Mouse (Mus musculus) heart, embryonic 11.5 days (tissue): ENCODE data around the gene Insc. TPM values are rescaled to one million over a fixed set of nuclear protein-coding genes. Genes with fewer than 3 reads are reported as not detected.
"Not testable (repeated sequence)": the region's sequence is repeated elsewhere in the genome, so short reads cannot be mapped to it uniquely, and the experiment has no call there.

Experiments used
- ATAC-seq: fragments of 200-750 bp; cut with Nextera tagmentation; replicated peaks from 2 replicates; pipeline ENCODE4 v1.8.0; 2017; ENCODE audit warnings: moderate library complexity; ENCODE audit not compliant: insufficient number of reproducible peaks, low FRiP score, low TSS enrichment
- H3K27ac ChIP-seq: fragments of 300-500 bp; sonication (generic); 2 replicates; pipeline ENCODE4 v1.5.1; 2014; ENCODE audit warnings: mild to moderate bottlenecking, low read depth, low read length
- H3K27me3 ChIP-seq: fragments of 300-500 bp; sonication (generic); 2 replicates; pipeline ENCODE4 v1.6.1; 2014; ENCODE audit warnings: mild to moderate bottlenecking, low read length, mixed read lengths; ENCODE audit not compliant: control insufficient read depth, insufficient read depth
- H3K36me3 ChIP-seq: fragments of 300-500 bp; sonication (generic); 2 replicates; pipeline ENCODE4 v1.6.1; 2014; ENCODE audit warnings: mild to moderate bottlenecking, low read length, moderate library complexity, mixed read lengths; ENCODE audit not compliant: control insufficient read depth, insufficient read depth
- H3K4me1 ChIP-seq: fragments of 300-500 bp; sonication (generic); 2 replicates; pipeline ENCODE4 v1.6.1; 2014; ENCODE audit warnings: low read length; ENCODE audit not compliant: control insufficient read depth, insufficient read depth
- H3K4me2 ChIP-seq: fragments of 300-500 bp; sonication (generic); 2 replicates; pipeline ENCODE4 v1.6.1; 2014; ENCODE audit warnings: mild to moderate bottlenecking, moderate library complexity
- H3K4me3 ChIP-seq: fragments of 300-500 bp; sonication (generic); 2 replicates; pipeline ENCODE4 v1.5.1; 2014; ENCODE audit warnings: low read depth, low read length
- H3K9ac ChIP-seq: fragments of 300-500 bp; sonication (generic); 2 replicates; pipeline ENCODE4 v1.6.1; 2014; ENCODE audit warnings: mild to moderate bottlenecking, low read depth, low read length, moderate library complexity
- H3K9me3 ChIP-seq: fragments of 300-500 bp; sonication (generic); replicated peaks from 2 replicates; pipeline ENCODE4 v1.6.1; 2016; ENCODE audit warnings: low read length; ENCODE audit not compliant: control insufficient read depth
- WGBS: fragments of 180-500 bp; shearing (Covaris S2); extraction: QIAGEN DNeasy Blood & Tissue Kit; methylation state at CpG from one replicate; pipeline ENCODE4 v1.1.7; 2014; ENCODE audit not compliant: insufficient replicate concordance; 5-methylcytosine and 5-hydroxymethylcytosine counted together
- polyA plus RNA-seq: library from polyadenylated mRNA; unstranded; fragments of >200 nt; fragmentation: Nextera tagmentation; extraction: Ambion mirVana; gene quantifications from 2 replicates; pipeline ENCODE4 v1.2.1, GENCODE M21; 2014

Gene Insc
- polyA plus RNA-seq, 1 experiment from 2014 or later, result 1.1 TPM

DNA sequence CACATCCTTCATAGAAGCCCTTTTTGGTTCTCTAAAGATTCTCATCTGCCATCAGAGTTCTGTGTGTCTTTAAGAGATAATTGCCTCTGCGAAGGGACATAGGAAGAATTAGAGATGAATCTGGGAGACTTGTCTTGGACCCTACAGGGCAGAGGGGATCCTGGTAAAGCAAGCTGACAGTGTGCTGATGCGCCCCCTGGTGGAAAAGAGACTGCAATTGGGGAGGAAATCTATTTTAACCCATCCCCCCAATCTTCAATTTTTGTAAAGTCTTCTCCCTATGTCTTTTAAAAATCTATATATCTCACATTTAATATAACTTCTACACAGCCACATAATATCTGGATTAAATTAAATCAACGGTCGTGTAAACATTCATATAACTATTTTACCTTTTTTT lies 13.8 kb upstream of the Insc start:
- 63% methylated on average over 4 of the region's 4 CpGs for WGBS

GRCm38 (mm10) chr7:114731175-114731574 lies 12.3 kb upstream of the Insc start:
- Histone ChIP-seq H3K4me3 (no peak overlapping the region), H3K4me2 (no peak overlapping the region), H3K9ac (no peak overlapping the region), H3K4me1 (no peaks in the 10 kb centered on the region), H3K36me3 (no peaks in the 10 kb centered on the region), H3K9me3 (no peaks in the 10 kb centered on the region), H3K27me3 (no peaks in the 10 kb centered on the region), H3K27ac (no peak overlapping the region)
- WGBS, result 74% methylated on average over 6 of the region's 6 CpGs
- no peak for ATAC-seq

More for the DNA sequence above, 13.8 kb upstream of the Insc start:
- not testable (repeated sequence) for H3K4me3 ChIP-seq, ATAC-seq, H3K4me1 ChIP-seq, H3K36me3 ChIP-seq, H3K27me3 ChIP-seq, H3K27ac ChIP-seq, H3K4me2 ChIP-seq, H3K9ac ChIP-seq, H3K9me3 ChIP-seq

- not testable (repeated sequence) for H3K9me3 ChIP-seq, H3K36me3 ChIP-seq, H3K4me2 ChIP-seq, H3K27me3 ChIP-seq, ATAC-seq, H3K27ac ChIP-seq, H3K4me3 ChIP-seq, H3K9ac ChIP-seq, H3K4me1 ChIP-seq
- WGBS, result 34% methylated on average over 4 of the region's 4 CpGs
These were observed 11.8 kb upstream of the Insc start for GRCm38 (mm10) chr7:114731700-114732099.

DNA sequence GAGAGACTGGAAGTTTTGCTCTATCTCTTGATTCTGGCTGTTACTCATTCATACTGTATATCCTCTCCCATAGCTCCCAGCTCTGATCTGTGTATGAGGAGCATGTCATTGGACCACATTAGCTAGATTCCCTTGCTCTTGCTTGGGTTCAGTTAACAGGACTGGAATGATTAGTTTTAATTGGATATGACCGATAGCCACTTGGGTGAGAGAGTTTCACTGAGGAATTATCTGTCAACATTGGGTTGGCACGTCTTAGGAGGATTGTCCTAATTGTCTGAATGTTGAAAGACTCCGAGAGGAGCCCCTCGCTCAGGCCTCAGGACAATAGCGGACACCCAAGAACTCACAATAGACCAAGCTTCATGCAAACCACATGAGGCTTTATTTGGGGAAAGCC lies 7.2 kb upstream of the Insc start:
- no peak overlapping the region for H3K9ac ChIP-seq
- no peaks in the 10 kb centered on the region for H3K4me1 ChIP-seq
- no peak overlapping the region for H3K4me3 ChIP-seq
- no peaks in the 10 kb centered on the region for H3K36me3 ChIP-seq
- H3K9me3 ChIP-seq, result no peaks in the 10 kb centered on the region
- no peaks in the 10 kb centered on the region for H3K27me3 ChIP-seq
- H3K27ac ChIP-seq, result no peak overlapping the region
- 77% methylated on average over 5 of the region's 5 CpGs for WGBS
- ATAC-seq, result no peak
- no peak overlapping the region for H3K4me2 ChIP-seq

DNA sequence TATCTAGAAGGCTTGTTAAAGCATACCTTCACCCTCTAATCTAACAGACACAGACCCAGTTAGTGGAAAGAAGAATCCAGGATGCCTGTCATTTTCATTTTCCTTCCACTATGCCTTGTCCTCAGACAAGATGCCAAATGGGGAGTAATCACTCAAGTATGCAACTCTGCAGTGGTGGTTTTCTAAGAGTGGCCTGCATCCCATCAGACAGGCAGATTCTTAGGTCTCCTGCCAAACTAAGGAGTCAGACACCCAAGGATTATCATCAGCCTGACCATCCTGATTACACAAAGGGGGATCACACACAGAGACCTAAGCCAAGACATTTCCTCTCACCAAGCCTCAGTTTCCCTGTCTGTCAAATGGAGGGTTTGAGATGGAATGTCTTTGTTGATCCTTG lies 5.3 kb upstream of the Insc start:
- H3K27ac ChIP-seq, result no peak overlapping the region
- H3K4me1 ChIP-seq, result no peaks in the 10 kb centered on the region
- no peak overlapping the region for H3K4me3 ChIP-seq
- no peak overlapping the region for H3K4me2 ChIP-seq
- no peak overlapping the region for H3K9ac ChIP-seq
- no peaks in the 10 kb centered on the region for H3K36me3 ChIP-seq
- no peak for ATAC-seq
- no peaks in the 10 kb centered on the region for H3K27me3 ChIP-seq
- no peaks in the 10 kb centered on the region for H3K9me3 ChIP-seq

DNA sequence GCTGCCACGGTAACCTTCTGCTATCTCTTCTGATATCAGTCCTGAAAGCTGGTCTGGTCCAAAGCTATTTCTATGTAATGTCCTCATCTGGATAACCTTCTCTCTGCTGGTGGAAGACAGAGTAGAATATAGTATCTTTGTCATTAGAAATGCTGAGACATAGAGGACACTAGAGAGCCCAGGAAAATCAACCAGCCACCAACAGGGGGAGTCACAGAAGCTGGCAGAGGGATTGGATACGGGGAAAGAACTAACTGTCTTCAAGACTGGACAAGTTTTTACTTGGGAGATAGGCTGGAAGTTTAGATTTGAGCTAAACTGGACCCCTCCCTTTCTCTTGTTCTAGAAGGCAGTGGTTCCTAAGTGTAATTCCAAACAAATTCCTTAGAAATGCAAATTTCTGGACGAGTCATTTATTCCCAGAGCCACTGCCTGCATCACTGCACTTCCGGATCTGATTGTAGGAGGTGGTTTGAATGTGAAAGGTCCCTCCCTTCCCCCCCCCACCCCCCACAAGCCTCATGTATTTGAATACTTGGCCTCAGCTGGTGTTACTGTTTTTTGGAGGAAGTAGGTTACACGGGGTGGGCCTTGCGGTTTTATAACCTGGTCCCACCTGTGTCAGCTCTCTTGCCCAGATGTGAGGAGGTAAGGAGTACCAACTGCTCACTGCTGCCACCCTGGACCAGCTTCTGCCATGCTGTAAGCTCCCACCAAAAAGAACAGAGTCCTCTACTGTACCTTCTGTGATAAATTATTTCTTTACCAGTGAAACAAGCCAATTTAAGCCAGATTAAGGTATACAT lies 2.9 kb upstream of the Insc start:
- Histone ChIP-seq H3K4me2 (no peak overlapping the region), H3K36me3 (no peaks in the 10 kb centered on the region), H3K9me3 (no peaks in the 10 kb centered on the region), H3K4me3 (no peak overlapping the region), H3K4me1 (0 out of 2 replicates have a peak, but pooled peaks cover 2% of the 10 kb centered on the region), H3K27me3 (0 out of 2 replicates have a peak, but pooled peaks cover 3% of the 10 kb centered on the region), H3K9ac (no peak overlapping the region), H3K27ac (no peak overlapping the region)
- ATAC-seq, result no peak
- 49% methylated on average over 6 of the region's 6 CpGs for WGBS

GRCm38 (mm10) chr7:114744639-114745245 lies 1.2 kb downstream of the Insc start:
- H3K27ac ChIP-seq, result no peak overlapping the region
- H3K36me3 ChIP-seq, result no peaks in the 10 kb centered on the region
- H3K9ac ChIP-seq, result no peak overlapping the region
- peaks cover 10% of the 10 kb centered on the region for H3K27me3 ChIP-seq
- H3K9me3 ChIP-seq, result no peaks in the 10 kb centered on the region
- WGBS, result 47% methylated on average over 3 of the region's 3 CpGs
- ATAC-seq, result no peak
- H3K4me3 ChIP-seq, result no peak overlapping the region
- 0 out of 2 replicates have a peak, but pooled peaks cover 2% of the 10 kb centered on the region for H3K4me1 ChIP-seq
- H3K4me2 ChIP-seq, result peak overlapping the region; percentile 88; the same call in 1 of the 2 replicates

DNA sequence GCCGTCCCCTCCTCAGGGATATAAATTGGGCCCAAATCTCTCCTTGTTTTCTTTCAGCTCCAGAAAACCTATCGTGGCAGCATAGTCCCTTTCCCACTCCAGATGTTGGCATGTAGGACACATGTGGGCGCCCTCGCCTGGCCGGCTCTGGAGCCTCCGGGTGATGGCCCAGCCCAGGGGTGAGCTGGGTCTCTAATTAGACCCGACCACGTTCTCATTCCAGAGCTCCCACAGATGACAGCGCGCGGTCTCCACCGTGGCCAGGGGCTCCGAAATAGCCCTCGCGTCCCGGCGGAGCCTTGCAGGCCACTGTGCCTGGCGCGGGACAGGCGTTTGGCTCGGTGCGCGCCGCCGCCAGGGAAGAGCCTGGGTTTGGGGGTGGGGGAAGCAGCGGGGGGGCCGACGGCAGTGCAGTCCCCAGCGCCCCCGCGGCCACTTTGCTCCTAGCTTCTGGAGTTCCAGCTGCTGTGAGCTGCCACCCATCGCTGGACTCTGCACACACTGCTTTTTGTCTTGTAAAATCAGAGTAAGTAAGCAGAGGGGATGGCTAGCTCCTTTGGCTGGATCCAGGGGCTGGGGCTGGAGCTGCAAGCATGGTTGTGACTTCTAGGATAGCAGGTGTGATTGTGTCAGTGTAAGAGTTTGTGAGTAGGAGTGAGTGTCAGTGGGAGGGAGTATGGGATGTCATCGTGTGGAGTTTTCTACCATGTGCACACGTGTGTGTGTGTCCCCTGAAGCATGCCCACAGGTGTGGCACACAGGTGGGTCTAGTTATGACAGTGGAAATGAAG lies 2.2 kb downstream of the Insc start:
- WGBS, result 4% methylated on average over 31 of the region's 34 CpGs
- H3K4me3 ChIP-seq, result peak overlapping the region; percentile 47
- 0 out of 2 replicates have a peak overlapping the region, but pooled peaks have one; percentile 40 for H3K9ac ChIP-seq
- 0 out of 2 replicates have a peak, but pooled peaks have one; percentile 22 for ATAC-seq
- no peaks in the 10 kb centered on the region for H3K36me3 ChIP-seq
- H3K27ac ChIP-seq, result no peak overlapping the region
- H3K4me1 ChIP-seq, result 0 out of 2 replicates have a peak, but pooled peaks cover 2% of the 10 kb centered on the region
- peaks cover 10% of the 10 kb centered on the region for H3K27me3 ChIP-seq
- H3K4me2 ChIP-seq, result peak overlapping the region; percentile 88
- no peaks in the 10 kb centered on the region for H3K9me3 ChIP-seq
